In the genomic region with DNA sequence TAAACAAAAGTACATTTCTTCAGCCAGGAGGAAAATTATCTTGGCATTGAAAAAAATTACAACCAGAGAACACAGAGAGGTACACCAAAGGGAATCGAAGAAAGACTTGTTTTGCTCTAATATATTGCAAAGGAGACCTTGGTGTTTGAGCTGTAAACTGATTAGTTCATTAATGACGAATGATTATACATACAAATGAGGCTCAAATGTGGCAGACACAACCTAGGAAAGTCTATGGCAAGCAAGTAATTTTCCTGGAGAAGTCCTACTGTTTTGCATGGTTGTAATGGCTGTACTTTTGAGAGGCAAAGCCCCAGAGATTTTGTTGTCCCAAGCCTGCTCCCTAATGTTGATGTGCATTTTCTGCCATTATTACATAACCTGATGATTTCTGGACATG, we compare ENCODE assay signal across 18 mouse cellular contexts.
A peak's percentile ranks its signal among the peaks of the same experiment; 100 is the strongest.
DNase-seq lines count a peak whose midpoint lies in the region; ATAC-seq and TF ChIP-seq lines count a peak whose summit lies in the region.
"Had no signal": no experiment of that assay in that cellular context is flagged by ENCODE, and none has a peak within 500 bp of the region (broad histone marks: within the 10 kb centered on the region; RNA-seq: fewer than 3 reads in every experiment).

No protein-coding gene starts in this region.

- no peak overlapping the region for H3K4me3 ChIP-seq in forebrain, embryonic 14.5 days (ENCODE audit: low read depth, low read length)
- H3K4me3 ChIP-seq in forebrain, embryonic 10.5 days, result no peak overlapping the region
- no peak overlapping the region for H3K4me3 ChIP-seq in forebrain, embryonic 16.5 days (replicated peaks; ENCODE audit: low read length)
- H3K4me3 ChIP-seq: embryonic facial prominence, embryonic 13.5 days; embryonic facial prominence, embryonic 15.5 days; erythroblast, embryonic 14.5 days had no signal

- no peak overlapping the region for H3K9ac ChIP-seq in forebrain, embryonic 14.5 days (ENCODE audit: low read length)
- H3K9ac ChIP-seq in forebrain, embryonic 16.5 days (replicated peaks; ENCODE audit: low read depth, low read length), result no peak overlapping the region
- H3K9ac ChIP-seq: embryonic facial prominence, embryonic 13.5 days; embryonic facial prominence, embryonic 15.5 days had no signal

- peak; percentile 55 for DNase-seq in forebrain, embryonic 14.5 days (ENCODE audit: low spot score)
- DNase-seq in forebrain, embryonic 10.5 days (ENCODE audit: extremely low spot score, low spot score), result no peak
- peak; percentile 68 for DNase-seq in brain, embryonic 14.5 days (ENCODE audit: low read depth)
- no peak for DNase-seq in urinary bladder, postnatal 25 days (ENCODE audit: low spot score)
- DNase-seq in urinary bladder, postnatal 10 days (ENCODE audit: low spot score), result no peak
- DNase-seq: adrenal gland, adult 2 months; adrenal gland, postnatal 10 days; adrenal gland, postnatal 25 days; cerebellum, adult 11-12 months; cerebellum, adult 2 months; cerebellum, adult 9-10 months; cerebellum, postnatal 10 days; cerebellum, postnatal 25 days; embryo, embryonic 11 days had no signal

- no peak overlapping the region for H3K27ac ChIP-seq in forebrain, embryonic 14.5 days (ENCODE audit: low read depth, low read length)
- H3K27ac ChIP-seq in forebrain, embryonic 10.5 days, result no peak overlapping the region
- H3K27ac ChIP-seq in forebrain, embryonic 16.5 days (ENCODE audit: low read length), result no peak overlapping the region
- H3K27ac ChIP-seq: embryonic facial prominence, embryonic 13.5 days; embryonic facial prominence, embryonic 15.5 days had no signal

- H3K9me3 ChIP-seq in forebrain, embryonic 14.5 days (replicated peaks; ENCODE audit: control insufficient read depth, low read length), result no peaks in the 10 kb centered on the region
- no peaks in the 10 kb centered on the region for H3K9me3 ChIP-seq in forebrain, embryonic 10.5 days
- no peaks in the 10 kb centered on the region for H3K9me3 ChIP-seq in forebrain, embryonic 16.5 days (ENCODE audit: control insufficient read depth, low read length)
- H3K9me3 ChIP-seq: embryonic facial prominence, embryonic 13.5 days; embryonic facial prominence, embryonic 15.5 days had no signal

- H3K4me2 ChIP-seq in forebrain, embryonic 14.5 days (ENCODE audit: low read length), result no peak overlapping the region
- no peak overlapping the region for H3K4me2 ChIP-seq in forebrain, embryonic 16.5 days (ENCODE audit: low read length)
- H3K4me2 ChIP-seq: embryonic facial prominence, embryonic 13.5 days; embryonic facial prominence, embryonic 15.5 days had no signal

- ATAC-seq in forebrain, embryonic 14.5 days, result peak; percentile 47; the same call in 1 of the 2 replicates
- peak; percentile 69 for ATAC-seq in forebrain, embryonic 16.5 days

- H3K27me3 ChIP-seq in forebrain, embryonic 14.5 days (replicated peaks; ENCODE audit: control insufficient read depth, insufficient read depth, low read length), result no peaks in the 10 kb centered on the region
- no peaks in the 10 kb centered on the region for H3K27me3 ChIP-seq in forebrain, embryonic 10.5 days (ENCODE audit: poor library complexity, severe bottlenecking)
- no peaks in the 10 kb centered on the region for H3K27me3 ChIP-seq in forebrain, embryonic 16.5 days (replicated peaks; ENCODE audit: control insufficient read depth, insufficient read depth, low read length)
- H3K27me3 ChIP-seq: embryonic facial prominence, embryonic 13.5 days; embryonic facial prominence, embryonic 15.5 days had no signal

- WGBS in forebrain, embryonic 14.5 days, result 27% methylated on average over 2 of the region's 2 CpGs
- 79% methylated on average over 2 of the region's 2 CpGs for WGBS in forebrain, embryonic 10.5 days
- 37% methylated on average over 2 of the region's 2 CpGs for WGBS in forebrain, embryonic 16.5 days

- TF ChIP-seq POLR2A in brain, embryonic 14.5 days (IDR thresholded peaks at IDR 0.05; ENCODE audit: borderline replicate concordance, extremely low read depth, insufficient read depth, insufficient read length, poor library complexity, severe bottlenecking), result no peak

- H3K36me3 ChIP-seq in forebrain, embryonic 14.5 days (ENCODE audit: control insufficient read depth, insufficient read depth, low read length), result no peaks in the 10 kb centered on the region
- no peaks in the 10 kb centered on the region for H3K36me3 ChIP-seq in forebrain, embryonic 10.5 days (replicated peaks)
- H3K36me3 ChIP-seq in forebrain, embryonic 16.5 days (ENCODE audit: control insufficient read depth, insufficient read depth), result no peaks in the 10 kb centered on the region
- H3K36me3 ChIP-seq: embryonic facial prominence, embryonic 13.5 days; embryonic facial prominence, embryonic 15.5 days had no signal

- no peak for TF ChIP-seq CTCF in brain, embryonic 14.5 days (IDR thresholded peaks at IDR 0.05; ENCODE audit: borderline replicate concordance, extremely low read depth, insufficient read depth, insufficient read length)

- H3K4me1 ChIP-seq in forebrain, embryonic 14.5 days (ENCODE audit: control insufficient read depth, insufficient read depth, low read length), result no peaks in the 10 kb centered on the region
- no peaks in the 10 kb centered on the region for H3K4me1 ChIP-seq in forebrain, embryonic 10.5 days
- no peaks in the 10 kb centered on the region for H3K4me1 ChIP-seq in forebrain, embryonic 16.5 days (replicated peaks; ENCODE audit: control insufficient read depth, insufficient read depth, low read length)
- H3K4me1 ChIP-seq: embryonic facial prominence, embryonic 13.5 days; embryonic facial prominence, embryonic 15.5 days had no signal

Comparison
In these comparisons a context has a peak if more than half of its experiments do, and no peak if none do; other contexts are left out.
1. DNase-seq: peak in forebrain, embryonic 14.5 days (single experiment) and brain, embryonic 14.5 days (single experiment); none in forebrain, embryonic 10.5 days (single experiment), urinary bladder, postnatal 25 days (single experiment) and urinary bladder, postnatal 10 days (single experiment).